In genomic region chr15:80278121-80278759, GRCm38 (mm10) we compare ENCODE assay signal across 16 mouse cellular contexts. TPM values are rescaled to one million over a fixed set of nuclear protein-coding genes. Genes with fewer than 3 reads are reported as not detected.
DNase-seq lines count a peak whose midpoint lies in the region; ATAC-seq and TF ChIP-seq lines count a peak whose summit lies in the region.
"Had no signal": no experiment of that assay in that cellular context is flagged by ENCODE, and none has a peak within 500 bp of the region (broad histone marks: within the 10 kb centered on the region; RNA-seq: fewer than 3 reads in every experiment).

No protein-coding gene starts in this region.

- H3K4me1 ChIP-seq in hindbrain, embryonic 12.5 days, result 0 out of 2 replicates have a peak, but pooled peaks cover 7% of the 10 kb centered on the region
- peaks cover 2% of the 10 kb centered on the region; the same call in 1 of the 2 replicates for H3K4me1 ChIP-seq in hindbrain, postnatal 0 days (ENCODE audit: insufficient read depth, low read length)
- peaks cover 26% of the 10 kb centered on the region for H3K4me1 ChIP-seq in cerebellum, adult 2 months (ENCODE audit: control insufficient read depth, insufficient read depth, low read length)
- H3K4me1 ChIP-seq: embryonic facial prominence, embryonic 12.5 days had no signal

- H3K27me3 ChIP-seq in hindbrain, embryonic 12.5 days, result peaks cover 51% of the 10 kb centered on the region
- H3K27me3 ChIP-seq in hindbrain, postnatal 0 days (ENCODE audit: insufficient read depth, low read length), result no peaks in the 10 kb centered on the region
- no peaks in the 10 kb centered on the region for H3K27me3 ChIP-seq in cerebellum, adult 2 months (ENCODE audit: control insufficient read depth, insufficient read depth, low read length)

- no peak for TF ChIP-seq POLR2A in cerebellum, adult 2 months (IDR thresholded peaks at IDR 0.05; ENCODE audit: borderline replicate concordance, insufficient read depth, low read length)

- 66% methylated on average over 5 of the region's 5 CpGs for WGBS in hindbrain, embryonic 12.5 days
- 55% methylated on average over 5 of the region's 5 CpGs for WGBS in hindbrain, postnatal 0 days
- 7% methylated on average over 5 of the region's 5 CpGs for WGBS in cerebellum, adult 2 months

- no peaks in the 10 kb centered on the region for H3K36me3 ChIP-seq in hindbrain, embryonic 12.5 days
- no peaks in the 10 kb centered on the region for H3K36me3 ChIP-seq in hindbrain, postnatal 0 days (ENCODE audit: insufficient read depth, low read length)
- H3K36me3 ChIP-seq: embryonic facial prominence, embryonic 12.5 days had no signal

- TF ChIP-seq CTCF in hindbrain, postnatal 0 days (IDR thresholded peaks at IDR 0.05; ENCODE audit: low read depth), result no peak
- TF ChIP-seq CTCF in cerebellum, adult 2 months (IDR thresholded peaks at IDR 0.05; ENCODE audit: borderline replicate concordance, insufficient read depth, low read depth, low read length), result no peak

- H3K4me3 ChIP-seq in hindbrain, embryonic 12.5 days, result no peak overlapping the region
- H3K4me3 ChIP-seq in hindbrain, postnatal 0 days (ENCODE audit: low read length), result no peak overlapping the region
- H3K4me3 ChIP-seq in cerebellum, adult 2 months (replicated peaks; ENCODE audit: insufficient read depth, low read depth, low read length), result peak overlapping the region; percentile 22
- H3K4me3 ChIP-seq: embryonic facial prominence, embryonic 12.5 days; heart, adult 2 months had no signal

- peak overlapping the region; percentile 8; the same call in 1 of the 2 replicates for H3K9ac ChIP-seq in hindbrain, embryonic 12.5 days
- no peak overlapping the region for H3K9ac ChIP-seq in hindbrain, postnatal 0 days (replicated peaks; ENCODE audit: low read length)
- H3K9ac ChIP-seq: embryonic facial prominence, embryonic 12.5 days; liver, embryonic 14.5 days had no signal

- no peak overlapping the region for H3K4me2 ChIP-seq in hindbrain, embryonic 12.5 days (replicated peaks)
- no peak overlapping the region for H3K4me2 ChIP-seq in hindbrain, postnatal 0 days (ENCODE audit: low read depth, low read length)
- H3K4me2 ChIP-seq: embryonic facial prominence, embryonic 12.5 days; midbrain, embryonic 11.5 days had no signal

- H3K27ac ChIP-seq in hindbrain, embryonic 12.5 days, result no peak overlapping the region
- H3K27ac ChIP-seq in hindbrain, postnatal 0 days, result no peak overlapping the region
- peak overlapping the region; percentile 70 for H3K27ac ChIP-seq in cerebellum, adult 2 months (ENCODE audit: insufficient read depth, low read length)
- H3K27ac ChIP-seq: embryonic facial prominence, embryonic 12.5 days; heart, adult 2 months; kidney, postnatal 0 days; liver, embryonic 14.5 days; stomach, postnatal 0 days had no signal

- no peaks in the 10 kb centered on the region for H3K9me3 ChIP-seq in hindbrain, embryonic 12.5 days (replicated peaks)
- H3K9me3 ChIP-seq in hindbrain, postnatal 0 days (ENCODE audit: low read length), result no peaks in the 10 kb centered on the region
- H3K9me3 ChIP-seq: embryonic facial prominence, embryonic 12.5 days had no signal

- no peak for ATAC-seq in hindbrain, embryonic 12.5 days (ENCODE audit: low FRiP score)
- no peak for ATAC-seq in hindbrain, postnatal 0 days
- no peak for ATAC-seq in inflammation-experienced regulatory T-cells, adult 6 months
- ATAC-seq in granulocyte monocyte progenitor cell, adult 5-6 weeks (replicated peaks; ENCODE audit: poor library complexity, severe bottlenecking), result no peak

- DNase-seq in hindbrain, postnatal 0 days (ENCODE audit: low spot score), result no peak
- peak; percentile 79 to 88 for DNase-seq in cerebellum, adult 2 months
- peak; percentile 84 for DNase-seq in layer of hippocampus, adult 9-11 months
- DNase-seq in right cerebral cortex, postnatal 14 days, result peak; percentile 70
- no peak for DNase-seq in urinary bladder, postnatal 14 days (ENCODE audit: low spot score)

RNA-seq across cellular contexts. Expression of gene Cacna1i, which starts 8.8 kb away (rescaled TPM):
- 0.18 TPM in 2 replicates for polyA plus RNA-seq in hindbrain, embryonic 12.5 days (2016; fragmentation: Nextera tagmentation; extraction: Ambion mirVana)
- total RNA-seq in hindbrain, postnatal 0 days (2014; rRNA removed), result 10.8 and 14.0 TPM in 2 replicates
- polyA plus RNA-seq in hindbrain, postnatal 0 days (2015; fragmentation: Nextera tagmentation; extraction: Ambion mirVana), result 0.47 and 0.50 TPM in 2 replicates
- polyA plus RNA-seq in cerebellum, adult 2 months (2012; rRNA removed), result 20.8 and 22.0 TPM in 2 replicates
- under 1 TPM in 1 of 3 experiments, not detected in 2; 0.04 TPM for polyA plus RNA-seq in inflammation-experienced regulatory T-cells, adult 6 months (2017; shearing (Covaris generic))
- not detected in 2 replicates for total RNA-seq in granulocyte monocyte progenitor cell, adult 5-6 weeks (2014; fragmentation: Nextera tagmentation)
- total RNA-seq in granulocyte monocyte progenitor cell, adult 5-6 weeks (2017), result not detected in 2 replicates
- polyA plus RNA-seq: heart, postnatal 0 days; kidney, postnatal 0 days; stomach, postnatal 0 days had no signal

RNA-seq across cellular contexts. Expression of gene Rps19bp1, which starts 14.1 kb away (rescaled TPM):
- 59.9 and 65.8 TPM in 2 replicates for polyA plus RNA-seq in hindbrain, embryonic 12.5 days (2016; fragmentation: Nextera tagmentation; extraction: Ambion mirVana)
- 29.0 and 51.6 TPM in 2 replicates for total RNA-seq in hindbrain, postnatal 0 days (2014; rRNA removed)
- polyA plus RNA-seq in hindbrain, postnatal 0 days (2015; fragmentation: Nextera tagmentation; extraction: Ambion mirVana), result 78.4 and 81.3 TPM in 2 replicates
- polyA plus RNA-seq in cerebellum, adult 2 months (2012; rRNA removed), result 34.3 and 38.6 TPM in 2 replicates
- polyA plus RNA-seq in inflammation-experienced regulatory T-cells, adult 6 months (2017; shearing (Covaris generic)), result 10 to 100 TPM; 19.9 to 24.4 (median 21.7) TPM
- total RNA-seq in granulocyte monocyte progenitor cell, adult 5-6 weeks (2014; fragmentation: Nextera tagmentation), result 34.9 and 40.9 TPM in 2 replicates
- 32.7 and 40.0 TPM in 2 replicates for total RNA-seq in granulocyte monocyte progenitor cell, adult 5-6 weeks (2017)

RNA-seq across cellular contexts. Expression of gene Atf4, which starts 23.3 kb away (rescaled TPM):
- polyA plus RNA-seq in hindbrain, embryonic 12.5 days (2016; fragmentation: Nextera tagmentation; extraction: Ambion mirVana), result 115 and 128 TPM in 2 replicates
- total RNA-seq in hindbrain, postnatal 0 days (2014; rRNA removed), result 140 and 157 TPM in 2 replicates
- 104 and 109 TPM in 2 replicates for polyA plus RNA-seq in hindbrain, postnatal 0 days (2015; fragmentation: Nextera tagmentation; extraction: Ambion mirVana)
- polyA plus RNA-seq in cerebellum, adult 2 months (2012; rRNA removed), result 216 and 242 TPM in 2 replicates
- polyA plus RNA-seq in inflammation-experienced regulatory T-cells, adult 6 months (2017; shearing (Covaris generic)), result 10 to 100 TPM; 78.7 to 96.6 (median 84.8) TPM
- 195 and 214 TPM in 2 replicates for total RNA-seq in granulocyte monocyte progenitor cell, adult 5-6 weeks (2014; fragmentation: Nextera tagmentation)
- 361 and 380 TPM in 2 replicates for total RNA-seq in granulocyte monocyte progenitor cell, adult 5-6 weeks (2017)

RNA-seq across cellular contexts. Expression of gene AC140267.1, which starts 42.6 kb away (rescaled TPM):
- not detected in 2 replicates for polyA plus RNA-seq in hindbrain, embryonic 12.5 days (2016; fragmentation: Nextera tagmentation; extraction: Ambion mirVana)
- total RNA-seq in hindbrain, postnatal 0 days (2014; rRNA removed), result not detected in 2 replicates
- not detected in 2 replicates for polyA plus RNA-seq in hindbrain, postnatal 0 days (2015; fragmentation: Nextera tagmentation; extraction: Ambion mirVana)
- not detected in 2 replicates for polyA plus RNA-seq in cerebellum, adult 2 months (2012; rRNA removed)
- 10 to 100 TPM in 1 of 3 experiments, not detected in 2; 10.7 TPM for polyA plus RNA-seq in inflammation-experienced regulatory T-cells, adult 6 months (2017; shearing (Covaris generic))
- 39.4 TPM in 1 of 2 replicates, not detected in the other for total RNA-seq in granulocyte monocyte progenitor cell, adult 5-6 weeks (2014; fragmentation: Nextera tagmentation)
- not detected in 2 replicates for total RNA-seq in granulocyte monocyte progenitor cell, adult 5-6 weeks (2017)
- polyA plus RNA-seq: adrenal gland, adult 2 months; heart, adult 2 months; heart, postnatal 0 days; kidney, postnatal 0 days; liver, embryonic 14.5 days; midbrain, embryonic 11.5 days; stomach, postnatal 0 days had no signal

RNA-seq across cellular contexts. Expression of gene Mief1, which starts 44.4 kb away (rescaled TPM):
- 41.3 and 43.8 TPM in 2 replicates for polyA plus RNA-seq in hindbrain, embryonic 12.5 days (2016; fragmentation: Nextera tagmentation; extraction: Ambion mirVana)
- 46.3 and 51.1 TPM in 2 replicates for total RNA-seq in hindbrain, postnatal 0 days (2014; rRNA removed)
- 20.3 and 22.0 TPM in 2 replicates for polyA plus RNA-seq in hindbrain, postnatal 0 days (2015; fragmentation: Nextera tagmentation; extraction: Ambion mirVana)
- polyA plus RNA-seq in cerebellum, adult 2 months (2012; rRNA removed), result 18.4 and 19.6 TPM in 2 replicates
- polyA plus RNA-seq in inflammation-experienced regulatory T-cells, adult 6 months (2017; shearing (Covaris generic)), result 10 to 100 TPM; 29.1 to 39.4 (median 34.2) TPM
- total RNA-seq in granulocyte monocyte progenitor cell, adult 5-6 weeks (2014; fragmentation: Nextera tagmentation), result 20.3 and 31.4 TPM in 2 replicates
- total RNA-seq in granulocyte monocyte progenitor cell, adult 5-6 weeks (2017), result 19.2 and 20.8 TPM in 2 replicates

Comparison
In these comparisons a context has a peak if more than half of its experiments do, and no peak if none do; other contexts are left out.
1. DNase-seq: peak in cerebellum, adult 2 months (2 of 2), layer of hippocampus, adult 9-11 months (single experiment) and right cerebral cortex, postnatal 14 days (single experiment); none in hindbrain, postnatal 0 days (single experiment) and urinary bladder, postnatal 14 days (single experiment).
2. RNA of gene Cacna1i, which starts 8.8 kb away (polyA plus RNA-seq): 20.8 to 22.0 TPM in cerebellum, adult 2 months; 0.47 to 0.50 TPM in hindbrain, postnatal 0 days, 0.18 TPM in hindbrain, embryonic 12.5 days and 0.04 TPM in inflammation-experienced regulatory T-cells, adult 6 months; every median in the first group is over 10 times any median in the second.